Mouse (Mus musculus): Measurements from ENCODE around the gene Hcar2. TPM values are rescaled to one million over a fixed set of nuclear protein-coding genes. Genes with fewer than 3 reads are reported as not detected.

Hcar2 gene
- polyA plus RNA-seq, 1 experiment from 2014 or later, result not detected

GRCm38 (mm10) chr5:123843816-123844215 is 21.5 kb downstream of the Hcar2 start:
- H3K4me3 ChIP-seq (replicated peaks; ENCODE audit: low read length), result no peak overlapping the region
- DNase-seq (ENCODE audit: low spot score) (no peak), ATAC-seq (ENCODE audit: low FRiP score) (no peak)
- WGBS, result 21% methylated on average over 4 of the region's 4 CpGs
- H3K36me3 ChIP-seq (replicated peaks; ENCODE audit: control insufficient read depth, insufficient read depth), result no peaks in the 10 kb centered on the region
- H3K27ac ChIP-seq, result no peak overlapping the region
- H3K4me2 ChIP-seq (replicated peaks), result no peak overlapping the region
- no peaks in the 10 kb centered on the region for H3K4me1 ChIP-seq (replicated peaks; ENCODE audit: control insufficient read depth, insufficient read depth, low read length)
- no peak overlapping the region for H3K9ac ChIP-seq
- H3K9me3 ChIP-seq (ENCODE audit: control insufficient read depth, low read length), result no peaks in the 10 kb centered on the region
- no peaks in the 10 kb centered on the region for H3K27me3 ChIP-seq (ENCODE audit: control insufficient read depth, insufficient read depth, low read length)

- no peaks in the 10 kb centered on the region for H3K36me3 ChIP-seq (replicated peaks; ENCODE audit: control insufficient read depth, insufficient read depth)
- no peaks in the 10 kb centered on the region for H3K4me1 ChIP-seq (replicated peaks; ENCODE audit: control insufficient read depth, insufficient read depth, low read length)
- no peaks in the 10 kb centered on the region for H3K27me3 ChIP-seq (ENCODE audit: control insufficient read depth, insufficient read depth, low read length)
- ATAC-seq (ENCODE audit: low FRiP score), result no peak
- no peak overlapping the region for H3K27ac ChIP-seq
- H3K9me3 ChIP-seq (ENCODE audit: control insufficient read depth, low read length), result no peaks in the 10 kb centered on the region
- no peak overlapping the region for H3K9ac ChIP-seq
- 80% methylated on average over 3 of the region's 3 CpGs for WGBS
- no peak for DNase-seq (ENCODE audit: low spot score)
- no peak overlapping the region for H3K4me2 ChIP-seq (replicated peaks)
- no peak overlapping the region for H3K4me3 ChIP-seq (replicated peaks; ENCODE audit: low read length)
These were observed 22.4 kb downstream of the Hcar2 start for GRCm38 (mm10) chr5:123842935-123843282.

- H3K4me1 ChIP-seq (replicated peaks; ENCODE audit: control insufficient read depth, insufficient read depth, low read length), result no peaks in the 10 kb centered on the region
- WGBS, result 70% methylated on average over 11 of the region's 11 CpGs
These were observed 22.9 kb downstream of the Hcar2 start for GRCm38 (mm10) chr5:123842221-123842934.

GRCm38 (mm10) chr5:123837371-123837770 is 27.9 kb downstream of the Hcar2 start:
- Histone ChIP-seq H3K27me3 (ENCODE audit: control insufficient read depth, insufficient read depth, low read length) (no peaks in the 10 kb centered on the region), H3K27ac (no peak overlapping the region), H3K4me3 (replicated peaks; ENCODE audit: low read length) (no peak overlapping the region), H3K9ac (no peak overlapping the region), H3K9me3 (ENCODE audit: control insufficient read depth, low read length) (no peaks in the 10 kb centered on the region), H3K36me3 (replicated peaks; ENCODE audit: control insufficient read depth, insufficient read depth) (no peaks in the 10 kb centered on the region), H3K4me2 (replicated peaks) (no peak overlapping the region), H3K4me1 (replicated peaks; ENCODE audit: control insufficient read depth, insufficient read depth, low read length) (no peaks in the 10 kb centered on the region)
- ATAC-seq (ENCODE audit: low FRiP score), result no peak
- 46% methylated on average over 4 of the region's 4 CpGs for WGBS
- DNase-seq (ENCODE audit: low spot score), result no peak

More at GRCm38 (mm10) chr5:123842221-123842934, 22.9 kb downstream of the Hcar2 start:
- no peaks in the 10 kb centered on the region for H3K27me3 ChIP-seq (ENCODE audit: control insufficient read depth, insufficient read depth, low read length)
- DNase-seq (ENCODE audit: low spot score) (no peak), ATAC-seq (ENCODE audit: low FRiP score) (no peak)
- no peaks in the 10 kb centered on the region for H3K9me3 ChIP-seq (ENCODE audit: control insufficient read depth, low read length)
- H3K27ac ChIP-seq, result no peak overlapping the region
- H3K4me3 ChIP-seq (replicated peaks; ENCODE audit: low read length), result no peak overlapping the region
- H3K36me3 ChIP-seq (replicated peaks; ENCODE audit: control insufficient read depth, insufficient read depth), result no peaks in the 10 kb centered on the region
- H3K4me2 ChIP-seq (replicated peaks), result no peak overlapping the region
- no peak overlapping the region for H3K9ac ChIP-seq

- no peak for DNase-seq (ENCODE audit: low spot score)
- H3K9ac ChIP-seq, result no peak overlapping the region
- no peak overlapping the region for H3K27ac ChIP-seq
- no peaks in the 10 kb centered on the region for H3K27me3 ChIP-seq (ENCODE audit: control insufficient read depth, insufficient read depth, low read length)
- no peaks in the 10 kb centered on the region for H3K36me3 ChIP-seq (replicated peaks; ENCODE audit: control insufficient read depth, insufficient read depth)
- no peak for ATAC-seq (ENCODE audit: low FRiP score)
- no peaks in the 10 kb centered on the region for H3K9me3 ChIP-seq (ENCODE audit: control insufficient read depth, low read length)
- 78% methylated on average over 3 of the region's 3 CpGs for WGBS
- H3K4me1 ChIP-seq (replicated peaks; ENCODE audit: control insufficient read depth, insufficient read depth, low read length), result no peaks in the 10 kb centered on the region
- no peak overlapping the region for H3K4me3 ChIP-seq (replicated peaks; ENCODE audit: low read length)
- no peak overlapping the region for H3K4me2 ChIP-seq (replicated peaks)
These were observed 30.5 kb downstream of the Hcar2 start for GRCm38 (mm10) chr5:123834836-123835235.

GRCm38 (mm10) chr5:123832309-123832708 is 33.0 kb downstream of the Hcar2 start:
- no peak overlapping the region for H3K4me3 ChIP-seq (replicated peaks; ENCODE audit: low read length)
- H3K4me1 ChIP-seq (replicated peaks; ENCODE audit: control insufficient read depth, insufficient read depth, low read length), result no peaks in the 10 kb centered on the region
- no peaks in the 10 kb centered on the region for H3K9me3 ChIP-seq (ENCODE audit: control insufficient read depth, low read length)
- ATAC-seq (ENCODE audit: low FRiP score), result no peak
- DNase-seq (ENCODE audit: low spot score), result no peak
- WGBS, result 94% methylated on average over 7 of the region's 7 CpGs
- no peak overlapping the region for H3K27ac ChIP-seq
- H3K9ac ChIP-seq, result no peak overlapping the region
- no peaks in the 10 kb centered on the region for H3K27me3 ChIP-seq (ENCODE audit: control insufficient read depth, insufficient read depth, low read length)
- H3K4me2 ChIP-seq (replicated peaks), result no peak overlapping the region
- no peaks in the 10 kb centered on the region for H3K36me3 ChIP-seq (replicated peaks; ENCODE audit: control insufficient read depth, insufficient read depth)

GRCm38 (mm10) chr5:123827659-123828091 is 37.6 kb downstream of the Hcar2 start:
- ATAC-seq (ENCODE audit: low FRiP score) (no peak), DNase-seq (ENCODE audit: low spot score) (no peak)
- no peak overlapping the region for H3K4me2 ChIP-seq (replicated peaks)
- H3K9me3 ChIP-seq (ENCODE audit: control insufficient read depth, low read length), result no peaks in the 10 kb centered on the region
- no peak overlapping the region for H3K27ac ChIP-seq
- 74% methylated on average over 6 of the region's 6 CpGs for WGBS
- H3K9ac ChIP-seq, result no peak overlapping the region
- no peaks in the 10 kb centered on the region for H3K27me3 ChIP-seq (ENCODE audit: control insufficient read depth, insufficient read depth, low read length)
- no peaks in the 10 kb centered on the region for H3K36me3 ChIP-seq (replicated peaks; ENCODE audit: control insufficient read depth, insufficient read depth)
- no peak overlapping the region for H3K4me3 ChIP-seq (replicated peaks; ENCODE audit: low read length)
- H3K4me1 ChIP-seq (replicated peaks; ENCODE audit: control insufficient read depth, insufficient read depth, low read length), result no peaks in the 10 kb centered on the region

- H3K27me3 ChIP-seq (ENCODE audit: control insufficient read depth, insufficient read depth, low read length), result no peaks in the 10 kb centered on the region
- no peaks in the 10 kb centered on the region for H3K9me3 ChIP-seq (ENCODE audit: control insufficient read depth, low read length)
- DNase-seq (ENCODE audit: low spot score), result no peak
- no peak overlapping the region for H3K9ac ChIP-seq
- H3K4me3 ChIP-seq (replicated peaks; ENCODE audit: low read length), result no peak overlapping the region
- no peak for ATAC-seq (ENCODE audit: low FRiP score)
- H3K4me1 ChIP-seq (replicated peaks; ENCODE audit: control insufficient read depth, insufficient read depth, low read length), result no peaks in the 10 kb centered on the region
- no peaks in the 10 kb centered on the region for H3K36me3 ChIP-seq (replicated peaks; ENCODE audit: control insufficient read depth, insufficient read depth)
- no peak overlapping the region for H3K4me2 ChIP-seq (replicated peaks)
- 0 out of 2 replicates have a peak overlapping the region, but pooled peaks have one; percentile 11 for H3K27ac ChIP-seq
- WGBS, result 50% methylated on average over 7 of the region's 7 CpGs
These were observed 42.6 kb downstream of the Hcar2 start for GRCm38 (mm10) chr5:123822706-123823105.

GRCm38 (mm10) chr5:123821264-123821571 is 44.1 kb downstream of the Hcar2 start:
- H3K9me3 ChIP-seq (ENCODE audit: control insufficient read depth, low read length), result no peaks in the 10 kb centered on the region
- no peak for DNase-seq (ENCODE audit: low spot score)
- no peak overlapping the region for H3K4me2 ChIP-seq (replicated peaks)
- no peak for ATAC-seq (ENCODE audit: low FRiP score)
- no peak overlapping the region for H3K9ac ChIP-seq
- H3K4me1 ChIP-seq (replicated peaks; ENCODE audit: control insufficient read depth, insufficient read depth, low read length), result no peaks in the 10 kb centered on the region
- H3K36me3 ChIP-seq (replicated peaks; ENCODE audit: control insufficient read depth, insufficient read depth), result no peaks in the 10 kb centered on the region
- no peak overlapping the region for H3K27ac ChIP-seq
- WGBS, result 90% methylated on average over 3 of the region's 3 CpGs
- H3K27me3 ChIP-seq (ENCODE audit: control insufficient read depth, insufficient read depth, low read length), result no peaks in the 10 kb centered on the region
- no peak overlapping the region for H3K4me3 ChIP-seq (replicated peaks; ENCODE audit: low read length)
